Mouse (Mus musculus) thymus, postnatal 4 days (tissue): ENCODE measurements around the gene Ddx25.

Source experiments
- DNase-seq: peaks from one replicate; pipeline ENCODE4 v3.0.0; 2021

Ddx25 gene

GRCm38 (mm10) chr9:35541024-35541423 lies 17.3 kb downstream of the Ddx25 start:
- DNase-seq: no peak

GRCm38 (mm10) chr9:35539001-35539750 lies 19.2 kb downstream of the Ddx25 start:
- DNase-seq: no peak

GRCm38 (mm10) chr9:35535876-35536275 lies 22.5 kb downstream of the Ddx25 start:
- DNase-seq: no peak

GRCm38 (mm10) chr9:35535110-35535509 lies 23.2 kb downstream of the Ddx25 start:
- peak; percentile 58 for DNase-seq

- DNase-seq: no peak
Observed at GRCm38 (mm10) chr9:35533266-35533665, 25.1 kb downstream of the Ddx25 start.

- no peak for DNase-seq
Observed at GRCm38 (mm10) chr9:35529796-35530195, 28.5 kb downstream of the Ddx25 start.

- no peak for DNase-seq
Observed at GRCm38 (mm10) chr9:35529141-35529540, 29.2 kb downstream of the Ddx25 start.

GRCm38 (mm10) chr9:35523941-35524411 lies 34.4 kb downstream of the Ddx25 start:
- peak; percentile 80 for DNase-seq

GRCm38 (mm10) chr9:35523541-35523940 lies 34.8 kb downstream of the Ddx25 start:
- DNase-seq: no peak

- no peak for DNase-seq
Observed at GRCm38 (mm10) chr9:35522821-35523515, 35.4 kb downstream of the Ddx25 start.

- no peak for DNase-seq
Observed at GRCm38 (mm10) chr9:35522241-35522640, 36.1 kb downstream of the Ddx25 start.

GRCm38 (mm10) chr9:35520631-35521348 lies 37.5 kb downstream of the Ddx25 start:
- no peak for DNase-seq

GRCm38 (mm10) chr9:35518169-35518568 lies 40.2 kb downstream of the Ddx25 start, which contains the start of gene Gm1113:
TSS of gene Gm1113 (minus strand) at chr9:35518269.
- DNase-seq: no peak

GRCm38 (mm10) chr9:35516711-35517110 lies 41.6 kb downstream of the Ddx25 start:
- no peak for DNase-seq

GRCm38 (mm10) chr9:35516182-35516581 lies 42.1 kb downstream of the Ddx25 start:
- DNase-seq: no peak

- DNase-seq: no peak
Observed at GRCm38 (mm10) chr9:35513900-35514299, 44.4 kb downstream of the Ddx25 start.

GRCm38 (mm10) chr9:35508234-35508633 lies 50.1 kb downstream of the Ddx25 start:
- DNase-seq: no peak

GRCm38 (mm10) chr9:35502361-35503000 lies 55.8 kb downstream of the Ddx25 start:
- no peak for DNase-seq

GRCm38 (mm10) chr9:35499946-35500345 lies 58.4 kb downstream of the Ddx25 start:
- no peak for DNase-seq

- no peak for DNase-seq
Observed at GRCm38 (mm10) chr9:35495471-35495870, 62.9 kb downstream of the Ddx25 start.

- no peak for DNase-seq
Observed at GRCm38 (mm10) chr9:35494937-35495336, 63.4 kb downstream of the Ddx25 start.

- DNase-seq: no peak
Observed at GRCm38 (mm10) chr9:35493733-35494092, 64.6 kb downstream of the Ddx25 start.
